27 mouse cellular contexts compared by ENCODE assay signal in genomic region chr17:79605794-79606193, GRCm38 (mm10). TPM values are rescaled to one million over a fixed set of nuclear protein-coding genes. Genes with fewer than 3 reads are reported as not detected.
DNase-seq lines count a peak whose midpoint lies in the region; ATAC-seq and TF ChIP-seq lines count a peak whose summit lies in the region.
"Had no signal": no experiment of that assay in that cellular context is flagged by ENCODE, and none has a peak within 500 bp of the region (broad histone marks: within the 10 kb centered on the region; RNA-seq: fewer than 3 reads in every experiment).

No protein-coding gene starts in this region.

- peak; percentile 52 for ATAC-seq in lung, postnatal 0 days
- ATAC-seq: CD4-positive, CD25-positive, alpha-beta regulatory T cell, adult 4 months; forebrain, embryonic 15.5 days had no signal

- no peaks in the 10 kb centered on the region for H3K9me3 ChIP-seq in lung, postnatal 0 days (ENCODE audit: low read length)
- H3K9me3 ChIP-seq: embryonic facial prominence, embryonic 10.5 days; embryonic facial prominence, embryonic 13.5 days; forebrain, embryonic 12.5 days; forebrain, embryonic 15.5 days; heart, embryonic 10.5 days; heart, embryonic 13.5 days had no signal

- TF ChIP-seq POLR2A in lung, adult 2 months (IDR thresholded peaks at IDR 0.05; ENCODE audit: borderline replicate concordance, extremely low read depth, low read depth, low read length), result no peak

- H3K4me2 ChIP-seq in lung, postnatal 0 days (replicated peaks; ENCODE audit: low read depth, low read length), result no peak overlapping the region
- H3K4me2 ChIP-seq: embryonic facial prominence, embryonic 13.5 days; forebrain, embryonic 12.5 days; forebrain, embryonic 15.5 days; heart, embryonic 13.5 days; hindbrain, embryonic 14.5 days had no signal

- H3K4me1 ChIP-seq in lung, adult 2 months (ENCODE audit: control insufficient read depth, insufficient read depth, low read length), result peaks cover 2% of the 10 kb centered on the region; the same call in 1 of the 2 replicates
- no peaks in the 10 kb centered on the region for H3K4me1 ChIP-seq in lung, postnatal 0 days (ENCODE audit: insufficient read depth, low read depth, low read length)
- H3K4me1 ChIP-seq: embryonic facial prominence, embryonic 10.5 days; embryonic facial prominence, embryonic 13.5 days; forebrain, embryonic 15.5 days had no signal

- no peak overlapping the region for H3K4me3 ChIP-seq in lung, adult 2 months (replicated peaks; ENCODE audit: extremely low read depth, low read depth, low read length)
- no peak overlapping the region for H3K4me3 ChIP-seq in lung, postnatal 0 days (ENCODE audit: low read depth, low read length)
- H3K4me3 ChIP-seq: embryonic facial prominence, embryonic 10.5 days; embryonic facial prominence, embryonic 13.5 days; erythroblast, embryonic 14.5 days; forebrain, embryonic 12.5 days; forebrain, embryonic 15.5 days; heart, adult 2 months; heart, embryonic 10.5 days; heart, embryonic 13.5 days had no signal

- peak; percentile 89 for TF ChIP-seq EP300 in lung, postnatal 0 days (IDR thresholded peaks at IDR 0.05)

- no peak overlapping the region for H3K9ac ChIP-seq in lung, postnatal 0 days (replicated peaks; ENCODE audit: low read depth)
- H3K9ac ChIP-seq: embryonic facial prominence, embryonic 13.5 days; forebrain, embryonic 12.5 days; forebrain, embryonic 15.5 days; heart, embryonic 13.5 days; hindbrain, embryonic 14.5 days had no signal

- no peak for TF ChIP-seq CTCF in lung, adult 2 months (IDR thresholded peaks at IDR 0.05; ENCODE audit: insufficient read depth, low read length)
- TF ChIP-seq CTCF in lung, postnatal 0 days (IDR thresholded peaks at IDR 0.05), result no peak

- peak; percentile 66 to 76 for DNase-seq in lung, adult 18-20 months
- DNase-seq in lung, adult 2 months, result no peak
- DNase-seq in lung, postnatal 0 days (ENCODE audit: low spot score), result peak; percentile 79
- peak; percentile 83 for DNase-seq in lung, postnatal 25 days (ENCODE audit: low spot score)
- DNase-seq in spleen, adult 18-20 months, result no peak
- no peak for DNase-seq in thymus, postnatal 36 days
- DNase-seq: adrenal gland, adult 2 months; adrenal gland, postnatal 25 days; cerebellum, adult 11-12 months; cerebellum, adult 8-10 months; cerebellum, postnatal 10 days; cerebellum, postnatal 36 days; embryo, embryonic 11 days; gastrocnemius, postnatal 10 days; gastrocnemius, postnatal 36 days; heart, adult 2 months; heart, postnatal 14 days; heart, postnatal 4 days had no signal

- peak overlapping the region; percentile 58; the same call in 1 of the 2 replicates for H3K27ac ChIP-seq in lung, postnatal 0 days (ENCODE audit: low read length)
- H3K27ac ChIP-seq: embryonic facial prominence, embryonic 10.5 days; embryonic facial prominence, embryonic 13.5 days; forebrain, embryonic 12.5 days; forebrain, embryonic 15.5 days; heart, adult 2 months; heart, embryonic 10.5 days; heart, embryonic 13.5 days; hindbrain, embryonic 14.5 days had no signal

- no peaks in the 10 kb centered on the region for H3K36me3 ChIP-seq in lung, postnatal 0 days (ENCODE audit: insufficient read depth, low read length)
- H3K36me3 ChIP-seq: embryonic facial prominence, embryonic 10.5 days; embryonic facial prominence, embryonic 13.5 days; forebrain, embryonic 12.5 days; forebrain, embryonic 15.5 days; heart, embryonic 10.5 days; heart, embryonic 13.5 days had no signal

- H3K27me3 ChIP-seq in lung, postnatal 0 days (replicated peaks; ENCODE audit: insufficient read depth, low read length), result no peaks in the 10 kb centered on the region
- H3K27me3 ChIP-seq: embryonic facial prominence, embryonic 13.5 days; forebrain, embryonic 12.5 days; forebrain, embryonic 15.5 days; heart, embryonic 13.5 days had no signal

- WGBS in lung, adult 2 months, result 44% methylated on average over 2 of the region's 2 CpGs
- 25% methylated on average over 2 of the region's 2 CpGs for WGBS in lung, postnatal 0 days

RNA-seq across cellular contexts. Expression of gene Rmdn2, which starts 5.9 kb away (rescaled TPM):
- polyA plus RNA-seq in lung, adult 2 months (2012; rRNA removed), result 4.9 and 6.4 TPM in 2 replicates
- 38.7 and 58.1 TPM in 2 replicates for polyA plus RNA-seq in lung, postnatal 0 days (2015; fragmentation: Nextera tagmentation; extraction: Ambion mirVana)

Comparison
In these comparisons a context has a peak if more than half of its experiments do, and no peak if none do; other contexts are left out.
1. DNase-seq: peak in lung, adult 18-20 months (2 of 2), lung, postnatal 0 days (single experiment) and lung, postnatal 25 days (single experiment); none in lung, adult 2 months (single experiment), spleen, adult 18-20 months (0 of 2) and thymus, postnatal 36 days (0 of 2).